Mouse (Mus musculus) limb, embryonic 14.5 days (tissue): ENCODE measurements around the gene 9330182L06Rik. TPM values are rescaled to one million over a fixed set of nuclear protein-coding genes. Genes with fewer than 3 reads are reported as not detected.

Experiments used
- ATAC-seq: fragments of 200-750 bp; cut with Nextera tagmentation; 2 replicates; pipeline ENCODE4 v1.8.0; 2017; ENCODE audit warnings: low read depth, moderate number of reproducible peaks, moderate TSS enrichment; ENCODE audit not compliant: low FRiP score
- DNase-seq: peaks from one replicate; pipeline ENCODE4 v3.0.0-alpha.2; 2015; ENCODE audit warnings: low spot score
- H3K27ac ChIP-seq: fragments of 300-500 bp; sonication (generic); replicated peaks from 2 replicates; pipeline ENCODE4 v1.5.1; 2014; ENCODE audit warnings: low read depth, mild to moderate bottlenecking, low read length, moderate library complexity, mixed read lengths
- H3K27me3 ChIP-seq: fragments of 300-500 bp; sonication (generic); 2 replicates; pipeline ENCODE4 v1.6.1; 2014; ENCODE audit warnings: low read length, mixed read lengths; ENCODE audit not compliant: control insufficient read depth, insufficient read depth
- H3K36me3 ChIP-seq: fragments of 300-500 bp; sonication (generic); 2 replicates; pipeline ENCODE4 v1.6.1; 2014; ENCODE audit warnings: mild to moderate bottlenecking, low read length, moderate library complexity, mixed read lengths; ENCODE audit not compliant: control insufficient read depth, insufficient read depth
- H3K4me1 ChIP-seq: fragments of 300-500 bp; sonication (generic); 2 replicates; pipeline ENCODE4 v1.6.1; 2014; ENCODE audit warnings: antibody characterized with exemption, low read length, mixed read lengths; ENCODE audit not compliant: control insufficient read depth, insufficient read depth
- H3K4me2 ChIP-seq: fragments of 300-500 bp; sonication (generic); replicated peaks from 2 replicates; pipeline ENCODE4 v1.6.1; 2014; ENCODE audit warnings: low read depth, mild to moderate bottlenecking, low read length, moderate library complexity; ENCODE audit not compliant: severe bottlenecking
- H3K4me3 ChIP-seq: fragments of 300-500 bp; sonication (generic); replicated peaks from 2 replicates; pipeline ENCODE4 v1.5.1; 2014; ENCODE audit warnings: low read length
- H3K9ac ChIP-seq: fragments of 300-500 bp; sonication (generic); 2 replicates; pipeline ENCODE4 v1.6.1; 2014; ENCODE audit warnings: mild to moderate bottlenecking, low read depth, low read length, moderate library complexity; ENCODE audit not compliant: severe bottlenecking
- H3K9me3 ChIP-seq: fragments of 300-500 bp; sonication (generic); 2 replicates; pipeline ENCODE4 v1.6.1; 2016; ENCODE audit warnings: low read length; ENCODE audit not compliant: control insufficient read depth
- POLR2A ChIP-seq: fragments of 200-500 bp; IDR thresholded peaks from 2 replicates; pipeline ENCODE4 v1.8.0; 2012; ENCODE audit warnings: inconsistent platforms, mild to moderate bottlenecking, moderate library complexity, borderline replicate concordance; ENCODE audit not compliant: insufficient read depth, insufficient read length; ENCODE audit errors: extremely low read depth
- WGBS: fragments of 180-500 bp; shearing (Covaris S2); extraction: QIAGEN DNeasy Blood & Tissue Kit; methylation state at CpG from one replicate; pipeline ENCODE4 v1.1.7; 2014; 5-methylcytosine and 5-hydroxymethylcytosine counted together
- polyA plus RNA-seq, 2 experiments: library from polyadenylated mRNA; depleted of rRNA in 1 of 2; stranded (reverse) in 1 of 2; unstranded in 1 of 2; fragments of >200 nt; fragmentation: Nextera tagmentation in 1 of 2; extraction: Ambion mirVana in 1 of 2; gene quantifications; 2 replicates each; pipeline versions ENCODE4 v1.2.1 to v1.2.3; 2012 to 2014

The 9330182L06Rik gene
- polyA plus RNA-seq, 2 experiments = 4.2 to 4.6 TPM

- no peak for ATAC-seq
- no peak overlapping the region for H3K4me2 ChIP-seq
- no peaks in the 10 kb centered on the region for H3K36me3 ChIP-seq
- no peak for TF ChIP-seq POLR2A
- H3K27me3 ChIP-seq = no peaks in the 10 kb centered on the region
- H3K4me1 ChIP-seq = no peaks in the 10 kb centered on the region
- WGBS = 76% methylated on average over 3 of the region's 3 CpGs
- DNase-seq = no peak
- H3K4me3 ChIP-seq = no peak overlapping the region
- no peaks in the 10 kb centered on the region for H3K9me3 ChIP-seq
- H3K9ac ChIP-seq = no peak overlapping the region
- no peak overlapping the region for H3K27ac ChIP-seq
Observed at GRCm38 (mm10) chr5:9272976-9273375, 7.1 kb downstream of the 9330182L06Rik start.

GRCm38 (mm10) chr5:9295777-9296549 lies 30.0 kb downstream of the 9330182L06Rik start:
- DNase-seq = no peak
- no peaks in the 10 kb centered on the region for H3K36me3 ChIP-seq
- TF ChIP-seq POLR2A = no peak
- ATAC-seq = no peak
- no peak overlapping the region for H3K4me3 ChIP-seq
- WGBS = 89% methylated on average over 2 of the region's 2 CpGs
- H3K9ac ChIP-seq = no peak overlapping the region
- H3K9me3 ChIP-seq = no peaks in the 10 kb centered on the region
- H3K4me1 ChIP-seq = no peaks in the 10 kb centered on the region
- H3K27me3 ChIP-seq = no peaks in the 10 kb centered on the region
- no peak overlapping the region for H3K4me2 ChIP-seq
- H3K27ac ChIP-seq = no peak overlapping the region

GRCm38 (mm10) chr5:9296550-9296928 lies 30.6 kb downstream of the 9330182L06Rik start:
- Histone ChIP-seq H3K9me3 (no peaks in the 10 kb centered on the region), H3K4me2 (no peak overlapping the region), H3K4me1 (no peaks in the 10 kb centered on the region), H3K4me3 (no peak overlapping the region), H3K27me3 (no peaks in the 10 kb centered on the region), H3K9ac (no peak overlapping the region), H3K36me3 (no peaks in the 10 kb centered on the region), H3K27ac (no peak overlapping the region)
- DNase-seq (no peak), ATAC-seq (no peak)
- TF ChIP-seq POLR2A = no peak

- H3K4me2 ChIP-seq = no peak overlapping the region
- no peak overlapping the region for H3K9ac ChIP-seq
- H3K36me3 ChIP-seq = no peaks in the 10 kb centered on the region
- no peak for DNase-seq
- H3K27me3 ChIP-seq = no peaks in the 10 kb centered on the region
- no peaks in the 10 kb centered on the region for H3K9me3 ChIP-seq
- no peak for ATAC-seq
- 59% methylated on average over 1 of the region's 1 CpGs for WGBS
- H3K4me3 ChIP-seq = no peak overlapping the region
- H3K4me1 ChIP-seq = no peaks in the 10 kb centered on the region
- H3K27ac ChIP-seq = no peak overlapping the region
- no peak for TF ChIP-seq POLR2A
Observed at GRCm38 (mm10) chr5:9326863-9327262, 60.9 kb downstream of the 9330182L06Rik start.

- no peak for TF ChIP-seq POLR2A
- no peak for DNase-seq
- 90% methylated on average over 1 of the region's 1 CpGs for WGBS
- Histone ChIP-seq H3K4me1 (no peaks in the 10 kb centered on the region), H3K27ac (no peak overlapping the region), H3K4me3 (no peak overlapping the region), H3K9ac (no peak overlapping the region), H3K36me3 (no peaks in the 10 kb centered on the region), H3K27me3 (no peaks in the 10 kb centered on the region), H3K9me3 (no peaks in the 10 kb centered on the region), H3K4me2 (no peak overlapping the region)
- ATAC-seq = no peak
Observed at GRCm38 (mm10) chr5:9327528-9327927, 61.6 kb downstream of the 9330182L06Rik start.
